Mouse (Mus musculus): Measurements from ENCODE around the gene Ube2m.

- TF ChIP-seq CTCF (IDR thresholded peaks at IDR 0.05; ENCODE audit: insufficient read depth, low read depth, low read length) (no peak), POLR2A (IDR thresholded peaks at IDR 0.05; ENCODE audit: insufficient read depth, low read depth, low read length) (no peak)
Measured at GRCm38 (mm10) chr7:13033451-13034147, 4.5 kb downstream of the Ube2m start.

Data from olfactory bulb, adult 2 months (tissue).